ENCODE assay signal across 9 mouse cellular contexts in genomic region chr13:93838431-93839136, GRCm38 (mm10).
DNase-seq lines count a peak whose midpoint lies in the region; ATAC-seq lines count a peak whose summit lies in the region.
"Had no signal": no experiment of that assay in that cellular context is flagged by ENCODE, and none has a peak within 500 bp of the region (broad histone marks: within the 10 kb centered on the region; RNA-seq: fewer than 3 reads in every experiment).

No protein-coding gene starts in this region.

- no peak overlapping the region for H3K4me3 ChIP-seq in lung, embryonic 15.5 days
- no peak overlapping the region for H3K4me3 ChIP-seq in forebrain, embryonic 13.5 days
- H3K4me3 ChIP-seq in kidney, embryonic 16.5 days (ENCODE audit: low read length) = no peak overlapping the region
- H3K4me3 ChIP-seq in stomach, embryonic 16.5 days (replicated peaks; ENCODE audit: low read length) = no peak overlapping the region

- no peak for ATAC-seq in lung, embryonic 15.5 days (ENCODE audit: borderline replicate concordance, extremely low read depth, low FRiP score, low TSS enrichment)
- no peak for ATAC-seq in forebrain, embryonic 13.5 days
- ATAC-seq in kidney, embryonic 16.5 days (ENCODE audit: low FRiP score, low TSS enrichment) = no peak; the same call in 1 of the 2 replicates
- ATAC-seq in stomach, embryonic 16.5 days (ENCODE audit: insufficient read depth, low FRiP score) = no peak
- ATAC-seq: Patski had no signal

- H3K27me3 ChIP-seq in lung, embryonic 15.5 days = no peaks in the 10 kb centered on the region
- H3K27me3 ChIP-seq in forebrain, embryonic 13.5 days = no peaks in the 10 kb centered on the region
- no peaks in the 10 kb centered on the region for H3K27me3 ChIP-seq in kidney, embryonic 16.5 days (ENCODE audit: insufficient read depth, low read length)
- no peaks in the 10 kb centered on the region for H3K27me3 ChIP-seq in stomach, embryonic 16.5 days (ENCODE audit: control insufficient read depth, insufficient read depth, low read length)
- H3K27me3 ChIP-seq: Patski had no signal

- no peaks in the 10 kb centered on the region for H3K9me3 ChIP-seq in lung, embryonic 15.5 days
- no peaks in the 10 kb centered on the region for H3K9me3 ChIP-seq in forebrain, embryonic 13.5 days (replicated peaks)
- peaks cover 4% of the 10 kb centered on the region for H3K9me3 ChIP-seq in kidney, embryonic 16.5 days (ENCODE audit: low read length)
- no peaks in the 10 kb centered on the region for H3K9me3 ChIP-seq in stomach, embryonic 16.5 days (replicated peaks; ENCODE audit: control insufficient read depth, low read length)

- no peak for DNase-seq in lung, postnatal 4 days
- no peak for DNase-seq in c-Kit-positive CD71-positive TER-119-positive erythroid progenitor cells, embryonic 14.5 days (ENCODE audit: low spot score)
- no peak for DNase-seq in thymus, postnatal 0 days (ENCODE audit: low spot score)
- DNase-seq in gastrocnemius, adult 8-10 months (ENCODE audit: low spot score in 2 of 2) = no peak

- peak overlapping the region; percentile 87 for H3K27ac ChIP-seq in lung, embryonic 15.5 days
- H3K27ac ChIP-seq in forebrain, embryonic 13.5 days = peak overlapping the region; percentile 73
- peak overlapping the region; percentile 85 for H3K27ac ChIP-seq in kidney, embryonic 16.5 days (ENCODE audit: low read length)
- peak overlapping the region; percentile 63; the same call in 1 of the 2 replicates for H3K27ac ChIP-seq in stomach, embryonic 16.5 days (ENCODE audit: low read length)

- no peaks in the 10 kb centered on the region for H3K36me3 ChIP-seq in lung, embryonic 15.5 days
- no peaks in the 10 kb centered on the region for H3K36me3 ChIP-seq in forebrain, embryonic 13.5 days (ENCODE audit: poor library complexity, severe bottlenecking)
- 0 out of 2 replicates have a peak, but pooled peaks cover 2% of the 10 kb centered on the region for H3K36me3 ChIP-seq in kidney, embryonic 16.5 days (ENCODE audit: insufficient read depth, low read length)
- H3K36me3 ChIP-seq in stomach, embryonic 16.5 days (ENCODE audit: control insufficient read depth, insufficient read depth, low read length) = no peaks in the 10 kb centered on the region

- WGBS in lung, embryonic 15.5 days = 28% methylated on average over 8 of the region's 8 CpGs
- 50% methylated on average over 8 of the region's 8 CpGs for WGBS in forebrain, embryonic 13.5 days
- 47% methylated on average over 8 of the region's 8 CpGs for WGBS in kidney, embryonic 16.5 days
- WGBS in stomach, embryonic 16.5 days = 46% methylated on average over 8 of the region's 8 CpGs

- no peak overlapping the region; the same call in 1 of the 2 replicates for H3K4me2 ChIP-seq in lung, embryonic 15.5 days
- H3K4me2 ChIP-seq in forebrain, embryonic 13.5 days = peak overlapping the region; percentile 24; the same call in 1 of the 2 replicates
- H3K4me2 ChIP-seq in kidney, embryonic 16.5 days (replicated peaks; ENCODE audit: low read depth, low read length) = no peak overlapping the region
- no peak overlapping the region; the same call in 1 of the 2 replicates for H3K4me2 ChIP-seq in stomach, embryonic 16.5 days (ENCODE audit: low read depth, low read length)

- peaks cover 36% of the 10 kb centered on the region for H3K4me1 ChIP-seq in lung, embryonic 15.5 days
- peaks cover 21% of the 10 kb centered on the region for H3K4me1 ChIP-seq in forebrain, embryonic 13.5 days
- peaks cover 31% of the 10 kb centered on the region for H3K4me1 ChIP-seq in kidney, embryonic 16.5 days (ENCODE audit: insufficient read depth, low read length)
- H3K4me1 ChIP-seq in stomach, embryonic 16.5 days (ENCODE audit: control insufficient read depth, insufficient read depth, low read length) = peaks cover 24% of the 10 kb centered on the region

- no peak overlapping the region for H3K9ac ChIP-seq in lung, embryonic 15.5 days
- no peak overlapping the region for H3K9ac ChIP-seq in forebrain, embryonic 13.5 days
- no peak overlapping the region for H3K9ac ChIP-seq in kidney, embryonic 16.5 days (replicated peaks; ENCODE audit: low read length)
- H3K9ac ChIP-seq in stomach, embryonic 16.5 days (ENCODE audit: low read length) = no peak overlapping the region
